Mouse (Mus musculus) adrenal gland, postnatal 36 days (tissue): Measurements from ENCODE around the gene Olfr539. TPM values are rescaled to one million over a fixed set of nuclear protein-coding genes. Genes with fewer than 3 reads are reported as not detected.
A peak's percentile ranks its signal among the peaks of the same experiment; 100 is the strongest.
"Not testable (repeated sequence)": the region's sequence is repeated elsewhere in the genome, so short reads cannot be mapped to it uniquely, and the experiment has no call there.

Experiments
- DNase-seq, 2 experiments: peaks; one replicate each; pipeline ENCODE4 v3.0.0; 2021; ENCODE audit warnings: mixed read lengths in 1 of 2
- long read RNA-seq, 2 experiments: library from polyadenylated mRNA; stranded (forward); transcript quantifications; one replicate each; pipeline ENCODE4 v2.0.0; 2021; ENCODE audit warnings: borderline sequencing depth in 2 of 2
- total RNA-seq, 2 experiments: library from RNA; stranded (reverse); gene quantifications; 2 replicates each; pipeline ENCODE4 v1.2.3; 2021

Gene Olfr539
- not detected for total RNA-seq
- long read RNA-seq, experiment 1: 0 reads
- long read RNA-seq, experiment 2: 0 reads

DNA sequence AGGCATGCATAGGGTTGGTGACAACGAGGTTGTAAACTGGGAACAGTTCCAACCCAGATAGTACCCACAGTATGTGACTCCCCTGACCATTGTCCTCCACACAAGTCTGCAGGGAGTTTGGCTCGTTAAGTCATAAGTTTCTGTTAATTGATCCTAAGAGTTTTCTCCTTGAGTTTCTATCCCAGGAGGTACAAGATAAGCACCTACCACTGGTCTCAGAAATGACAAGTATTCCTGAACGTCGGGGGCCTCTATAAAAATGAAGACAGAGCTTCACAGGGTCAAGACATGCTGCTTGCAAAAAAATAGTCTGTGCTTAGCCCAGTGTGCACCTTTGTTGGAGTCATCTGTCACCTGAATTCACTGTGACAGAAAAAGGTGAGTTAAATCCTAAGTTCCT, at the start of gene Olfr539:
Gene Olfr539, plus strand, starts transcription at position 301 of the 400 bp plus-strand sequence.
- no peak for DNase-seq

DNA sequence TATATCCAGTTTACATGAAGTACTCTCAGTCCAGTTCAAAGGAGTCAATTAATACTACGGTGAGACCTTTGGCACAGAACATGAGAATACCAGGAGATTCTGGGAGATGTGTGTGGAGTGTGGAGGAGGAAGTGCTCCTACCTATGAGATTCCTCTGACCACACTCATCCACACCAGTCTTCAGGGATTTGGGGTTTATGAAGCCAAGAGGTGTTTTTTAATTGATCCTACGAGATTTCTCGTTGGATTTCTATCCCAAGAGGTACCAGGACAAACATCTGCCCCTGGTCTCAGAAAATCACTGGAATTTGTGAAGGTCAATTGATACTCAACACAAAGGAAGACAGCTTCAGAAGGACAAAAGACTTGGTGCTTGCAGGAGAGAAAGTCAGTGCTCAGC, 31.1 kb upstream of the Olfr539 start, which contains the start of gene Olfr61:
Gene Olfr61, plus strand, starts transcription at position 301 of the 400 bp plus-strand sequence.
- DNase-seq: not testable (repeated sequence)

DNA sequence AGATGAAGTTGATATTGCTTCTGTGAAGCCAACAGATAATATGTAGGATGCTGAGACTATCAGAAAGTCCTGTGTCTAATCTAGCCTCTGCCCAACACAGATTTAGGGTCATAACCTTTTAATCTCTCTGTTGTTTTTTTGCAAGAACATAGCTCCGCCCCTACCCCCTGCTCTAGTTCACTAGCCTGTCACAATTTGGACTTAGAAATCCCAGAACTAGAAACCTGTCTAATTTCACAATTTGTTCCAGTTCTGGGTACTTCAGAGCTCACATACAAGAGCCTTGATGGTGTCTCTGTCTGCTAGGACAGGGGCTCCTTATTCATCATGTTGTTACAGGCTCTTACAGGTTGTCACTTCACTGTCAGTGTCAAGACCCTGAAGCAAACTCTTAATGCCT, 29.2 kb upstream of the Olfr539 start:
- DNase-seq: no peak

DNA sequence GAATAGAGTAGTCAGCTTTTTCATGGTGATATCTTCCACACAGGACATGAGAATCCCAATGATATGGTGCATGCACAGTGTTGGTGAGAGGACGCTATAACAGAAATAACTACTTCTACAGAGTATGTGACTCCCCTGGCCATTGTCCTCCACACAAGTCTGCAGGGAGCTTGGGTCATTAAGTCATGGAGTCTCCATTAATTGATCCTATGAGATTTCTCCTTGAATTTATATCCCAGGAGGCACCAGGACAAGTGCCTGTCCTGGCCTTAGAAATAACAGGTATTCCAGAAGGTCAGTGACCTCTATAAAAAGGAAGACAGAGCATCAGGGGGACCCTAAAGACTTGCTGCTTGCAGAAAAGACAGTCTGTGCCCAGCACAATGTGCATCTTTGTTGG, 13.6 kb upstream of the Olfr539 start, which contains the start of gene Olfr53:
Gene Olfr53, plus strand, starts transcription at position 301 of the 400 bp plus-strand sequence.
- no peak for DNase-seq

DNA sequence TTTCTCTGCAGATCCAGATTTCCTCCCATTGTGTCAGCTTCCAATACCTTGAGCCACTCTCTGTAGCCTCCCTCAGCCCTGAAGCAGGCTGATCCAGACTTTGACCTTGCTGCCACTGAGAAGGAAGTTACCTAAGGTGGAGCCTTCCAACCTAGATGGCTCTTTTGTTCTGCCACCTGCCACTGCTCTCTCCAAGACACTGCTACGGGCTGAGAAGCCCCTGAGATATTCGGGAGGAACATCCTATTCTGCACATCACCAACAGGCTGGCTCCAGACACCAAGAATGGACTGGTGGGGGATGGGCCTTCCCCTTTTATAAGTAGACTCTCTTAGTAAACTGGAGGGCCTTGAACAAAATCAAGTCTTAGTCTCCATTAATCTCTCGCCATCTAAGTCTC, 11.0 kb downstream of the Olfr539 start:
- DNase-seq: not testable (repeated sequence)

DNA sequence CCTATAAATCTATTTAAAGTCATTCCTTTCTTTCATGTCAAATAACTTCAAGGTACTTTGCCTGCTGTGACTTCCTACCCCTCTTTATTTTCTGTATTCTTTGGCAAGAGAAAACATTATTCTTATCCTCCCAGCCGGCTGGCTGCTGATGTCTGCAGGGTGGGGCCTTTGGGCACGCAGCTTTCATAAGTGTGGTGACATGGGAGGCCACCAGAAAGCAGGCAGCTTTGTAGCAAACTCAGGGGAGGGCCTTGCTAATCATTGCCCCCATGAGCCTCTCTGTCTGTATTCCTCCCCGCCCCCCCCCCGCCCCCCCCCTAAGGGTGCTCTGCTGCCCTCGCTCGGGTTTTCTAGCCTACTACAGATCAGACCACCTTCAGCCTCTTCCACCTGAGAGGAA, 16.1 kb downstream of the Olfr539 start:
- no peak for DNase-seq

DNA sequence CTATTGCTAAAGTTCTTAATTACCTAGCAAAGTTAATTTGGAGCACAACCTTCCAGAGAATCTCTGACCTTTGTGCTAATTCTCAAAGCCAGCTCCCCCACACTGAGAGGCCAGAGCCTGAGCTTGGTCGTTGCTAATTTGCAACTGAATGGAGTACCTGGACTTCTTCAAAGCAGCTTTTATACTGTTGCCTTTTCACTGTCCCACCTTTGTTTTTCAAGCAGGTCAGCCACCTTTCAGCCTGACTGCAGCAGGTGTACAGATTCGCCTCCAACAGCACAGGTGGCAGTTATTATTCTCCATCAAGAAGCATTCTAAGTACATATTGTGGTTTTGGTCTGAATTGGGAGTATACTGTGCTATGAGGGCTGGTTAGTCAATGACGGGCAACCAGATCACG, 19.9 kb downstream of the Olfr539 start:
- not testable (repeated sequence) for DNase-seq

DNA sequence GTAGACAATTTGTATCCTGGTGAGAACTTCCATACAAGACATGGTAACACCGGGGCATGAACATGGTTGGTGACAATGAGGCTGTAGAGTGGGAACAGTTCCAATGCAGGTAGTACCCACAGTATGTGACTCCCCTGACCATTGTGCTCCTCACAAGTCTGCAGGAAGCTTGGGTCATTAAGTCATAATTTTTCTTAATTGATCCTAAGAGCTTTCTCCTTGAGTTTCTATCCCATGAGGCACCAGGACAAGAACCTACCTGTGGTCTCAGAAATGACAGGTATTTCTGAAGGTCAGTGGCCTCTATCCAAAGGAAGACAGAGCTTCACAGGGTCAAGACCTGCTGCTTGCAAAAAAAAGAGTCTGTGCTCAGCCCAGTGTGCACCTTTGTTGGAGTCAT, 21.9 kb downstream of the Olfr539 start, which contains the start of gene Olfr45:
Gene Olfr45, plus strand, starts transcription at position 301 of the 400 bp plus-strand sequence.
- DNase-seq: no peak

DNA sequence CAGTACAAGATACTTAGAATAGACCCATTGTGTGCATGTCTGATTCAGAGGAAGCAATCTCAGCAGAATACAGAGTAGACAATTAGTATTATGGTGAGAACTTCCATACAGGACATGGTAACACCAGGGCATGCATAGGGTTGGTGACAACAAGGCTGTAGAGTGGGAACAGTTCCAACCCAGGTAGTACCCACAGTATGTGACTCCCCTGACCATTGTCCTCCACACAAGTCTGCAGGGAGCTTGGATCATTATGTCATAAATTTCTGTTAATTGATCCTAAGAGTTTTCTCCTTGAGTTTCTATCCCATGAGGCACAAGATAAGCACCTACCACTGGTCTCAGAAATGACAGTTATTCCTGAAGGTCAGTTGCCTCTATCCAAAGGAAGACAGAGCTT, 37.2 kb downstream of the Olfr539 start, which contains the start of gene Olfr541:
Gene Olfr541, plus strand, starts transcription at position 301 of the 400 bp plus-strand sequence.
- DNase-seq: no peak

DNA sequence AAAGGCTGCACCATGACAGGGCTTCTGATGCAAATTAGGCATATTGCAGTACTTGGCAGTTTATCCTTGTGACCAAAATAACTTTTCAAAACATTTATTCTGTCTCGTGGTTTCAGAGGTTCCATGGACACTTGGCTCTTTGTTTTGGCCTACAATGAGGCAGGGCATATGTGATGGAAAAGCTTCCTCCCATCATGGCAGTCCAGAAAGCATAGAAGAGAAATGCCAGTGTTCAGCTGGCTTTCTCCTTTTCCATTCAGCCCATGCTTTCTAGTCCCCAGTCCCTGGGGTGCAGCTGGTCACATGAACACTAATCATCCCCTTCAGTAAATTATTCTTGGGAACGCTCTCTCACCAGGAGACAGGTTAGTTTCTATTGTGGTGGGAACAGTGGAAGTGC, 46.6 kb downstream of the Olfr539 start:
- DNase-seq: no peak

DNA sequence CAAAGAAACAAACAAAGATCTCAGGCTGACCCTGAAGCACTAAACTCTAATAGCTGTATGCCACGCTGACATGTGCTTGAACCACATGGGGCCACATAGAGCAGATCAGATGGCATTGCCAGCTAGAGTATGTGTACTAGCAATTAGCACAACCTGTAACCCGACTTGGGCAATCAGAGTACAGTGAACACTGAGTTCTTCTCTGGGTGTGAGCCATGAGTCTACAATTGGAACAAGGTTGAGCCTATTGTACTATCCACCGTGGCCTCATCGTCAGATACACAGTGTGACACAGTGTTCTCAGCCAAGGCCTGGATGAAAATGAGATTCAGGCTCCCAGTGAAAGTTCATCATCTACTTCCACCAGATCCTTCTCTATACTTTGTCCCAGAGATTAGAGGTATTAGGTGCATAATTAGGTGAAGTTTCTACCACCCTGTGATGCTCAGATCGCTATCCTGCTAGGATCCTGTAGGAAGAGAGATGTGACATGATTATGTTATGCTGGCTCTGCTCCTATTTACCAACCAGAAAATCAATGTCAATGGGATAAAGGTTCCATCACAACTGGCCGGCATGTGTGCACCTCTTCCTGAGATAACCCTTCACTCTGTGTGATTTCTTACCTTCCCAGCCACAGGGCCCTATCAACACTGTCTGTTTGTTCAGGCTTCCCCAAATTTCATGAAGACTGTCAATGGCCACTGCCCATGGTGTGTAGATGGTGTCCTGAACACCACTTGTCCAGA, 48.0 kb downstream of the Olfr539 start:
- peak in 1 of 2 experiments; percentile 9 for DNase-seq

DNA sequence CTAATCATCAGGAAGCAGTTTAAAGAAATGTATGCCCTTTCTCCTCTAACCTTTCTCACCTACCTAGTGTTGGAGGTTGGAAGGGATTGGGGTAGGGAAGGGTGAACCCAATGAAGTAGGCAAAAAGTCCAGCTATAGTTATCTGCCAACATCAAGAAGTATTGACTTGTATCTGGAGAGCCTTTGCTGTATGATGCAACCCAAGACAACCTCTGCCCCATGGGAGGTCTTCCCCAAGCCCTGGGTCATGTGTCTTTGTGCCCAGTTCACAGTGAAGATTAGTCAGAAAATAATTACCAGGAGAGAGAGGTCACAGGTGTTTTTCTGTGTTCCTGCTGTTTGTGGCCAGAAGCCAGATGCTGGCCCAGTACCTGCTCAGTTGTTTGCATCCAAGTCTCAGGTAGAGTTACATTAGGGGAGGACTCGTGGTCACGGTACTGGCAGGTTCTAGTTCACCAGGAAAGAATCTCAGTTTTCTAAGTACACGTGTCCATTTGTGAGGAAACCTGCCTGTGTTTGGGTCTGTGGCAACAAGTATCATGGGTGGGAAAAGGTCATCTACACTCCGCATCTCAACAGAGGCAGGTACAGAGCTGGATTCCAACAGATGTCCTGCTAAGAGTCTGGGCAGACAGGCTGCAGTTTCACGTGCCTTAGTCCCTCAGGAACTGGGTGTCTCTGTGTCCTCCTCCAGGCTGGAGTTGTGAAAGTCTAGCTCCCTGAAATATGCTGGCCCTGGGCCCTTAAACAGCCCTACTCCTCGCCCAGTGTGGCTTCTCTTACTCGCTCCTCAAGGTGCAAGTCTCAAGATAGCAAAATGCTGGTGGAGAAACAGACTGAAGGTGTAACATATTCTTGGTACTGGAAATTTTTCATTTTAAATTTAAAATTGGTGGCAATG, 57.7 kb downstream of the Olfr539 start:
- DNase-seq: peak; percentile 7 to 48

DNA sequence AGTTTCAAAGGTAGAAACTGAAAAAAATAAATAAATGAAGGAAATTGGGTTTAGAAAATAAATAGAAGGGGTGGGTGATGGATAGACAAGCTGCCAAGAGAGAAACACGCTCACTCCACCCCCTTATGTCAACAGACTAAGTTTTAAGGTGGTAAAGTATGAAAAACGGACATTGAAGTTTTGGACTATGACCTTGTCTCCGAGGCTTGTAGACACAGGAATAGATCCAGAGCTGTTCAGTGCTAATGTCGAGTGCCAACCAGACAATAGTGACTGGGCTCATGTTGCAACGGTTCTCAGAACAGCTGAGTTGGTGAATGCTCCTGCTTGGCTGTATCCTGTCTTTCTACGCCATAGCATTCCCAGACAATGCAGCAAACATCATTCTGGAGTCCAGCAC, 61.4 kb downstream of the Olfr539 start:
- DNase-seq: peak in 1 of 2 experiments; percentile 20

DNA sequence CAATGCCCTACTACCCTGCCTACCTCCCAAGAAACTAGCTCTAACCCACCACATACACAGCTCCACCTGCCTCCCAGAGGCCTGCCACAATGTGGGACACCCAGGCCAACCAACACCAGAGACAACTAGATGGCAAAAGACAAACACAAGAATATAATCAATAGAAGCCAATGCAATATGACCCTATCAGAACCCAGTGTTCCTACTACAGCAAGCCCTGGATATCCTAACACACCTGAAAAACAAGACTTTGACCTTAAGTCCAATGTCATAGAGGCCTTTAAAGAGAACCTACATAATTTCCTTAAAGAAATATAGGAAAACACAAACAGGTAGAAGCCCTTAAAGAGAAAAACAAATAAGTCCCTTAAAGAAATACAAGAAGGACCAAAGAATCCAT, 65.8 kb downstream of the Olfr539 start:
- no peak for DNase-seq

Other genes with a start within 250 kb of the Olfr539 start
- not detected for gene Olfr532, start 238.3 kb upstream of the Olfr539 start, total RNA-seq
- not detected for gene Olfr533, start 196.6 kb upstream of the Olfr539 start, total RNA-seq
- not detected for gene Olfr535, start 175.7 kb upstream of the Olfr539 start, total RNA-seq
- not detected for gene Olfr536, start 152.5 kb upstream of the Olfr539 start, total RNA-seq
- gene Olfr538, start 92.0 kb upstream of the Olfr539 start, total RNA-seq: not detected
- not detected for gene Olfr46, start 58.7 kb upstream of the Olfr539 start, total RNA-seq
- gene Olfr61, start 31.0 kb upstream of the Olfr539 start, total RNA-seq: not detected
- gene Olfr53, start 13.5 kb upstream of the Olfr539 start, total RNA-seq: not detected
- not detected for gene Olfr45, start 22.0 kb downstream of the Olfr539 start, total RNA-seq
- gene Olfr541, start 37.3 kb downstream of the Olfr539 start, total RNA-seq: not detected
- gene Cyp2e1, start 103.8 kb downstream of the Olfr539 start, total RNA-seq: 100 to 1,000 TPM; 251 to 279 TPM
- not detected for gene Syce1, start 127.9 kb downstream of the Olfr539 start, total RNA-seq
- gene Zfp941, start 162.2 kb downstream of the Olfr539 start, total RNA-seq: 1 to 10 TPM; 2.7 to 3.4 TPM
- gene Urah, start 175.1 kb downstream of the Olfr539 start, total RNA-seq: under 1 TPM in 1 of 2 experiments, not detected in 1; 0.70 TPM
- not detected for gene Scgb1c1, start 185.6 kb downstream of the Olfr539 start, total RNA-seq
- gene Odf3, start 187.9 kb downstream of the Olfr539 start, total RNA-seq: under 1 TPM in 1 of 2 experiments, not detected in 1; 0.26 TPM
- 1 to 10 TPM in 1 of 2 experiments, not detected in 1; 1.3 TPM for gene Gm45785, start 196.4 kb downstream of the Olfr539 start, total RNA-seq
- gene Ric8a, start 197.0 kb downstream of the Olfr539 start, total RNA-seq: 10 to 100 TPM; 52.7 to 60.4 TPM
- 10 to 100 TPM; 30.5 to 41.4 TPM for gene Bet1l, start 197.6 kb downstream of the Olfr539 start, total RNA-seq
- 100 to 1,000 TPM; 118 to 127 TPM for gene Psmd13, start 222.0 kb downstream of the Olfr539 start, total RNA-seq
- gene Sirt3, start 222.4 kb downstream of the Olfr539 start, total RNA-seq: 10 to 100 TPM; 31.3 to 33.8 TPM
- gene Cox8b, start 240.5 kb downstream of the Olfr539 start, total RNA-seq: 1,000 to 10,000 TPM in 1 of 2 experiments, 100 to 1,000 TPM in 1; 964 to 1,065 TPM